Mouse (Mus musculus) thymus, postnatal 25 days (tissue): ENCODE data around the gene Cnnm4.
A peak's percentile ranks its signal among the peaks of the same experiment; 100 is the strongest.

ENCODE experiments used
- DNase-seq: peaks from one replicate; pipeline ENCODE4 v3.0.0; 2022

The Cnnm4 gene

DNA sequence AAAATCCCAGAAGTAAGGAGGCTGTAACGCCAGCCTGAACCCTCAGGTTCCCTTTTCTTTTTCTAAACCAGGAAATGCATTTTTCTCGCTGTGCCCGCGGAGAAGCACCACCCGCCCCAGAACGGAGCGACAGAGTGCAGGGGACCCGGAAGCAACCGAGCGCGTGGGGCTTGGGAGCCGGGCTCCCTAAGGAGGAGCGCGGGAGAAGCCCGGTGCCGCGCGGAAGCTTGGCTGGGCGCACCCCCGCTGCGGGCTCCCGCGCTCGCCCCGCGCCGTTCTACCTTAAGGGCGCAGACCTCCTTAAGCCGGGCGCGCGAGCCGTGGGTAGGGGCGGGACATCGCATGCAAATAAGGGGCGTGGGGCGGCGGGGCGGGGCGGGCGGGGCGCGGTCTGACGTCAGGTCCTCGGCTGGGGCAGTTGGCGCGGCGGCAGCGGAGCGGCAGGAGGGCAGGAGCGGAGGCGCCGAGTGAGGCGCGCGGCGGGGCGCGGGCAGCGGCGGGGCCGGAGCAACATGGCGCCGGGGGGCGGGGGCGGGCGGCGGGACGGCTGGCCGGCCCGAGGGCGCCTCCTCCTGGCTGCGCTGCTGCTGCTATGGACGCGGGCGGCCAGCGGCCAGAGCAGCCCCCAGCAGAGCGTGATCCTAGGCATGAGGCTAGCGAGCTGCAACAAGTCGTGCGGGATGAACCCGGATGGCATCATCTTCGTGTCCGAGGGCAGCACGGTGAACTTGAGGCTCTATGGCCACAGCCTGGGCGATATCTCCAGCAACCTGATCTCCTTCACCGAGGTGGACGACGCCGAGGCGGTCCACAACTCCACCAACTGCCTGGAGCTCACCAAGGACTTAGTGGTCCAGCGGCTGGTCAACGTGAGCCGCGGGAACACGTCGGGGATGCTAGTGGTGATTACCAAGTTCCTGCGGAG is at the start of gene Cnnm4:
Gene Cnnm4, plus strand, starts transcription at position 440 of the 925 bp plus-strand sequence.
- peak; percentile 90 for DNase-seq

DNA sequence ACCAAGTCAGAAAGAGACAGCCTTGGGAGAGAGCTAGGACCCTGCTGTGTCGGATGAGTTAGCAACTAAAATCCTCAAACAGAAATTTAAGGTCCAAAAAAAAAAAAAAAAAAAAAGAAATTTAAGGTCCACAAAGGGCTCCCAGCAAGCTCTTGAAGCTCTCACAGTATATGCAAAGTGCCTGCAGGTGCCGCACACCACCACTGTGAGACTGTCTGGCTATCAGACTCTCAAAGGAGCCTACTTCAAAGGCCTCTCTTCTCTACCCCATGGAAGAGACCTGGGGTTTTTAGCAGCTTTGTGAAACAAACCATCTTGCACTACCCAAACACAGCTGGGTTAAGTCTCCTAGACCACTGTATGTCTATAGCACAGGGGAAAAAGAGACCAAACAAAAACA is 41.9 kb upstream of the Cnnm4 start:
- peak; percentile 37 for DNase-seq

DNA sequence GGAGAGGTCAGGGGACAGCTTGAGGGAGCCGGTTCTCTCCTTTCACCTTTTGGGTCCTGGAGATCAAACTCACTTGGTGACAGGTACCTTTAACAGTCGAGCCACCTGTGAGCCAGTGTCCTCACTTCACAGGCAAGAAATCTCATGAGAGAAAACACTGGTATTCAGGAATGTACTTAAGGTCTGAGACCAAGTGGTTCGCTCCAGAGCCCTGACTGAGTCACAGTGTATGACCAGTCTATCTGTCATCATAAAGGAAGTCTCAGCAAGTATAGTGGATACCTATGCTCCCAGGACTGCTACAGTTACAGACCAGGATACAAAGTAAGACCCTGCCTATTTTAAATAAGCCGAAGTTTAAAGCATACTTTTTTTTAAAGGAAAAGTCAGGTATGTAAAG is 38.4 kb upstream of the Cnnm4 start:
- DNase-seq = no peak

DNA sequence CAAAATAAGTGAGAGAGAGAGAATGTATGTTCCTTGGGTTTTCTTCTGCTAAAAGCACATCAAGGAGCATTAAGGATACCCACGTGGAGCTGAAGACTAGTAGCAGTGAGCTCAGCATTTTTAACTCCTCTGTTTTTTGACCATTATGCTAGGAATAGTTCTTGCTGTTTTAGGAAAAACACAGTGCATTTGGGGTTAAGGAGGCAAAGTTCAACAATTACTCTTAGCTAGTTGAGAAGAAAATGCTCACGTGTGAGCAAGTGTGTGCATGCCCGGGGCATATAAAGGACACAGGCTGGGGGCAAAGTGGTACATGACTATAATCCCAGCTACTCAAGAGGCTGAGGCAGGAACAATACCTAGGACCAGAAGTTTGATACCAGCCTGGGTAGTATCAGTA is 37.8 kb upstream of the Cnnm4 start:
- DNase-seq = no peak

DNA sequence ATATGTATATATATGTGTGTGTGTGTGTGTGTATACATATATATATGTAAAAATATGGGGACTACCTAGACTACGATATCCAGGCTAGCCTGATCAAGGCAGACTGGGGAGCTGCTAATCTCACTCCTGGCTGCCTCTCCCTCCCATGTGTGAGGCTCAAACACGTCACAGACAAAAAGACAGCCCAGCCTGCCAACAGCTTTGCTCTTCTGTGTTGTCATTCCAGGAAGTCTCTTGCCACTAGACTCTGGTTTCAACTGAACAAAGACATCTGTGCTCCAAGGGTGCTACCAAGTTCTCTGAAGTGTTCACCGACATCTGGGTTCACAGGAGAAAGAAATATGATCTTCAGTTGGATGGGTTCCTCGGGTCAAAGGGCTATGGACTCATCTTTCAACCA is 36.3 kb upstream of the Cnnm4 start:
- DNase-seq = peak; percentile 63

DNA sequence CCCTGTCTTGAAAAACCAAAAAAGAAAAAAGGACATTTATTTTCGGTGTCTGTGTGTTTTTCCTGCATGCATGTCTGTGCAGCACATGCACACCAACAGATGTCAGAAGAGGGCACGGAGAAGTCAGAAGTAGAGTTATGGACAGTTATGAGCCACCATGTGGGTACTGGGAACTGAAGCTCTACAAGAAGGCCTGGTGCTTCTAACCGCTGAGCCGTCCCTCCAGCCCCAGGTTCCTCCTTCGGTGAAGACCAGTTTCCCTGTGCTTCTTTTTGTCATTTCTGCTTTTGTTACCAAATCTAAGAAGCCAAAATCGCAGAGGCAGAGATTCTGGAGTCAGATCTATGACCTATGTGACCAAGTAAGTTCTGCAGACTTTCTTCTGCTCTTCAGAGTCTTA is 34.9 kb upstream of the Cnnm4 start:
- DNase-seq = no peak

DNA sequence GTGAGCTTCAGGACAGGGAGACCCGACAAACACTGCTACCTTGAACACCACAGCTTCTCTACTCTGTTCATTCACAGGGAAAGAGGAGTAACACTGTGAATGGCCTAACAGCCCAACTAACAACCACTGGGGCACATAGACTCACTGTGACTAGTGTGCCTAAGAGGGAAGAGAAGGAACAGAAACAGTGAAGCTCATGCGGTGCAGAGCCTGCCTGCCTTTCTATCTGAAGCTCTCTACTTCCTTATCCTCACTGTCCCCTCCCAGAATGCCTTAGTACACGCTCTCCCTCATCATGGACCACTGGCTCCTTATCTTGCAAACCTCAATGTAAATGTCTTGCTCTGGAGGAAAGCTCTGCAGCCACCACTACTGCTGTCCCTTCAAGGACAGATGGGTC is 34.2 kb upstream of the Cnnm4 start:
- DNase-seq = no peak

DNA sequence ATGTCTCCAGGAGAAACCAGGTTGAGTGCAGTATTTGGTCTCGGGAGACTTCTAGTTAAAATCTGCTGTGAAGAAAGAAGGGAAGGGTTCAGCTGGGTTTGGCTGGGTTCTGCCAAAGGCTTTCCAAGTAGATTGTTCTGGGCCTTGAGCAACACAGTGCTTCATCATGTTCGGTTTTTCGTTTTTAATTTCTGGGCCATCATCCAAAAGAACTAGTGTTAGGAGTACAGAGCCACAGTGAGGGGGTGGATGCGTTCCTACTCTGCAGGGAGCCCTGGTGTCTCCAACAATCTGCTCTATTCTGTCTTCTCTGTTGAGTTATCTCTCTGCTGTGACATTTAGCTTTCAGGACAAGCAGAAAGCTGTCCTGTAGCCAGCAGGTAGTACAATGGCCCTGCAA is 30.3 kb upstream of the Cnnm4 start:
- DNase-seq = no peak

DNA sequence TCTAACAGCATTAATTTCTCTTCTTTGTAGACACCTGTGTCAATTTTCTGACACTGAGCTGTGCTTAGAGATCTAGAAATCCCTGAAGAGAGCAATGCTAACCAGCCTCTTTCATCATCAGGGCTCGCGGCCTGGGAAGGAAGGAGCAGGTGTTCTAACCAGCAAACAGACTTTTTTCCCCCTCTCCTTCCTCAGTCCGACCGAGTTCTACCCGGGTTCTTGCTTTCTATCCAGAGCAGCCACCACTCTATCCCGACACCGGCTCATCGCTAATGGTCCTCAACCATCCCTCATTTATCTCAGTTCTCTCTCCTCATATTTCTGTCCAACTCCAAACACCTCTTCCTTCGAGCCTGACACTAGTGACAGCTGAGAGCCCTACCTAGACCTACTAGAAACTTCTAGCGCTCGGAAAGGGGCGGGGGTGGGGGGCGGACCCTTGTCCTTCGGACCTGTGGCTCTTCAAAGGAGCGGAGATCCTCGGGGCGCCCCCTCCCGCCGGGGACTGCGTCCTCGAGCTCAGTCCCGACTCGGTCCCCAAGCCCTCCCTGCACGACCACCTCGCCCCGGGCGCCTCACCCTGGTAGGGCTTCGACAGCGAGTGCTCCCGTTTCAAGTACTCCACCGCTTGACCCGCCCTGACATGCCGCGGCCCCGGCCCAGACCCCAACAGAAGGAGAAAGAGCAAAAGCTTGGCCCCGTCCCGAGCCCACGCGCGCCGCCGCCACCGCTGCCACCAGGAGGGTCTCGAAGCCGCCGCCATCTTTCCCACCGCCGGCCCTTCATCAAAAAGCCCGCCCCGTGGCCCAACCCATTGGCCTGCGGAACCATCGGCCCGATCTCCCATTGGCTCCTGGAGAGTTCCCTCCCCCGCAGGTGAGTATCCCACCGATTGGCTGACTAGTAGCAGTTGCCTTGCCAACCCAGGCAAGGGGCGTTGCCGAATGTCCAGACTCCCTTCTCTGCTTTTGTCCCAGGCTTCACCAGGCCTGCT is 26.7 kb upstream of the Cnnm4 start, which contains the start of gene Lman2l:
Gene Lman2l, minus strand, starts transcription at position 801 of the 994 bp plus-strand sequence.
- peak; percentile 97 for DNase-seq

DNA sequence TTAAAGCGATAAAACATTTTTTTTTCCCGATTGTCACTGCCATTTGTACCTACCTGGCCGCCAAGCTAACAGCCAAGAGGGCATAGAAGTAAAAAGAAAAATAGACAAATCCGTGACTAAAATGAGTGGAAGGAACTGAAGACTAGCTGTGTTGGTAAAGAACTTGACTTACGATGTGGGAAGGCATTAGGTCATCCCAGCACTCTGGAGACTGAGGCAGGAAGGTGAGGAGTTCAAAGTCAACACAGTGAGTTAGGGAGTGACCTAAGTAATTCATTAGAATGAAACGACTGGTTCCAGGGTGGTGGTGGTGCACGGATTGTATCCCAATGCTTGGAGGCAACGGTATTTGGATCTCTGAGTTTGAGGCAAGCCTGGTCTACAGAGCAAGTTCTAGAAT is 25.9 kb upstream of the Cnnm4 start:
- no peak for DNase-seq

DNA sequence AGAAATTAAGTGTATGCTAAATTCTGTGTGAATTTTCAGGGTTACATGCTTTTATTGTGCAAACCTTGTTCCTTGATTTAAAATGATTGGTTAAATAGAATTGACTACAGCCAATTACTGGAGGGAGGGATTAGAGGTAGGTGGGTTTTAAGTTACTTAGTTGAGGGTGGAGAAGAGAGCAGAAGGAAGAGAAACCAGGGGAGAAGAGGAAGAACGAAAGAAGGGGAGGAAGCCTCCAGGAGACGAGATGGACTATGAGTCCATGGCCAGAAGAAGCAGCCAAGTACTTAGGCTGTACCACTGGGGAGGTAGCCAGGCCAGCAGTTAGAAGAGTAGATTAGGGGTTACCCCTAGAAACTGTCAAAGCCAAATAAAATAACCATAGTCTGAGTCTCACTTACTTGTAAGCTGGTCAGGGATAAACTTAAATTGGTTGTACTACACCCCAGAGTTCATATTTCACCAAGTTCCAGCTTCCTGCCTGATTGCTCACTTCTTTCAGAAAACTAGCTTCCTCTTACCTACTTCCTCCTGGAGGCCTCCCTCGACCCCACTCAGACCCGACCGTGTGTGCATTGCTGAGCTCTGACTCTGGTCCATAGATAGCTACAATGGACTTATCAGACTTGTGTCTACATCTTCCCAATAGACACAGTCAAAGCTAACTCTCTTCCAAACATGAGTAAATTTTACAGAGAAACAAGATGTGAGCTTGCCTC is 25.2 kb upstream of the Cnnm4 start:
- no peak for DNase-seq

DNA sequence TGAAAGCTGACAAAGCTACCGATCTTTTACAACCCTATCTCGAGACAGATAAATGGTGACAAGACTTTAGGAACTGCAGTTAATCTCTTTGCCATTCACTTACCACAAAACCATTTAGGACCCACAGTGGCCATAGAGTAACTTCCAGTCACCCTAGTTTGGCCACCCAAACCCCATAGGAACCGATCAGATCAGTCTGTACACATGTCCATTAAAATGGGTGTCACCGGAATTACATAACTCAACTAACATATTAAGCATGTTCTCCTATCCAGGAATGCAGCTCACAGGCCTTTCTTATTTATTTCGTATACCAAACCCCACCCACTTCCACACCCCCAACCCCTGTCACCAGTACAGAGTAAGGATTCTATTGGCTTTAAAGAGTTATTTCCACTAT is 24.6 kb upstream of the Cnnm4 start:
- no peak for DNase-seq

DNA sequence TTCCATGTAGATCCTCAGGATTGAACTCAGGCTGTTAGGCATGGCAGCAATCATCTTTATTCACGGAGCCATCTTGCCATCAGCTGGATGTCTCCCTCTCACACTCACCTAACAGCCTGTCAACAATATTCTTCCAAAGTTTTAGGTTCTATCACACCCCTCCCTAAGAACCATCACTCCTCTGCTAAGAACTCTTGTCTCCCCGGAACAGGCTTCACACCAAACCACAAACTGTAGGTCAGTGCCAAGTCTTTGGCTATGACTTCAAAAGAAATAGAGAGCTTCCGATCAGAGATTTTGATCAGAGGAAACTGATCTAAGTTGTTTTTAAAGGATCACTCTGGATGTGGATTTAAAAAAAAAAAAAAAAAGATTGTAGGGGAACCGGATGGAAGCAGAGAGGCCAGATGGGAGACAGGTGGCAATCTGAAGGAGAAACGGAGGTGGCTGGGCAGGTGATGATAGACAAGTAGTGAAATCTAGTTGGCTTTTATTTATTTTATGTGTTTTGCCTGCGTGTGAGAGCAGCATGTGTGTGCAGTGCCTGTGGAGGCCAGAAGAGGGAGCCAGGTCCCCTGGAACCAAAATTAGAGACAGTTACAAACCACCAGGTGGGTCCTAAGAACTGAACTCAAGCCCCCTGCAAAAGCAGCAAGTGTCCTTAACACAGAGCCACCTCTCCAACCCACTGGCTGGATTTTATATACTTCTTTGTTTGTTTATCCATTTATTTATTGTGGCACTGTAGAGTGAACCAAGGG is 17.2 kb upstream of the Cnnm4 start:
- no peak for DNase-seq

DNA sequence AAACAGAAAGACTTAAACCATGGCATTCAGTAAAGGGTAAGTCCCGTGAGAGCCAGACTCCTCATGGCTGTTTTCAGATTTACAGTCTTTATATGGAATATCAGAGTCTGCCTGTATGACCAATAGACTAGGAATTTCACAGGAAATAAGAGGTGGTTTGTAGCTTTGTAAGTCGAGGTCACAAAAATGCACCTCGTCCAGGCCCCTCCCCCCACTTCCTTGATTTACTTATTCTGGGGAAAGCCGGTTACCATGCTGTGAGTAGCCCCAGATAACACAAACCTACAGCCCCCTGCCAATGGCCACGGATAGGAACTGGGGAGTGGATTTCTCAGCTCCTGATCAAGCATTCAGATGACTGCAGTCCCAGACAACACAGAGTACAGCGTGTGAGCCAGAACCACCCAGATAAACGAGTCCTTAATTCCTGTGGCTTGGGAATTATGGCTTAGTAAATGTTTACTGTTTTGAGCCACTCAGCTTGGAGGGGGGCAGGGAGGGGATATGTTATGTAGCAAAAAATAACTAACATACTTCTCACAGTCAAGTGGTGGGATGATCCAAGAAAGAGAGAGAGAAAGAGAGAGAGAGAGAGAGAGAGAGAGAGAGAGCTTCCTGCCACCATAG is 13.9 kb upstream of the Cnnm4 start:
- no peak for DNase-seq

DNA sequence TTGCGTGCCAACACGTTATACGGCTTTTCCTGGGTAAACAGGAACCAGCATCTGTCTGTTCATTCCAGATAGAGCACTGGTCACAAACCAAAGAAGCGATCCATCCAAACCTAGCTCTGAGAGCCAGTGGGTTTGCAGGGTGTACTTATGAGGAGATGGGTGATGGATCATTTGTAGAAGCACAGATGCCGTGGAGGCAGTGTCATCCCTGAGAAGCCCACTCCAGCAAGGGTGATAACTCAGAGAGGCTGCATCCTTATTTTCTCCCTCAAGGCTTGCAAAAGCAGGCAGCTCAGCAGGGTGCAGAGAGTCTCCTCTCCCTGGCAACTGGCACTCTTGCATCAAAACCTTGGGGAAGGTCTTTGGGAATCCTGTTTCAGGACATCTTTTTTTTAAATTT is 13.3 kb upstream of the Cnnm4 start:
- no peak for DNase-seq

DNA sequence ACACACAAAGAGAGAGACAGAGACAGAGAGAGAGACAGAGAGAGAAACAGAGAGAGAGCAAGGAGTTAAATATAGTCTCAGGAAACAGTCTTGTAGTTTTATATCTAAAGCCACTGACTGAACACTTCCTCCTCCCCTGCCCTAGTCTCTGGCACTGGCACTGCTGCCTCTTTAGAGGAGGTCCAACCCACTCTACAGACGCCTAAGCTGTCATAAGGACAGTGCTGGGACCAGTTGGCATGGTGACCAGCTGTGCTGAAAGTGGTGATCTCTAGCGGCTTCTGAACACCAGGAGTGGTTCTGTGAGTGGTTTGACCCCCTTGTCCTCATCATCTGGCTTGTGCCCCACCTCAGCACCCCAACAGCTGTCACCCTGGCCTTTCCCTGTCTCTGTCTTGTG is 9.6 kb upstream of the Cnnm4 start:
- DNase-seq = peak; percentile 55

DNA sequence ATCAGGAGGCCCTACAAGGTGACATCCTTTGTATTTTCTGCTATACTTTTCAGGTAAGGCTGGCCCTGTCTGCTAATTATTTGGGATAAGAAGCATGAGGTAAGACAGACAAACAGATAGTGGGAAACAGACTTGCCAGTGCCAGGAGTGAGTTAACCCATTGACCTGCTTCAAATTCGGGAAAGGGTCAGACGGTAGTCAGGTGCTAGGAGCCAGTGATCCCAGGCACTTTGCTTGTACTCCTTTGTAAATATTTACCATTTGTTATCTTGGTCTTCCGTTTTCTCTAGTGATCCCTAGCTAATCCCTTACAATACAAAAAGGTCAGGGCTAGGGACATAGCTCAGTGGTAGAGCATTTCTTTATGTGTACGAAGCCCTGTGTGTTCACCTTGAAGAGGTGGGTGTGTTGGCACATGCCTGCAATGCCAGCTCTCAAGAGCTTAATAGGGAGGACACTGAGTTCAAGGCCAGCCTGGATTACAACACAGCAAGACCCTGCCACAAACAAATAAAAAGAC is 5.7 kb upstream of the Cnnm4 start:
- no peak for DNase-seq

DNA sequence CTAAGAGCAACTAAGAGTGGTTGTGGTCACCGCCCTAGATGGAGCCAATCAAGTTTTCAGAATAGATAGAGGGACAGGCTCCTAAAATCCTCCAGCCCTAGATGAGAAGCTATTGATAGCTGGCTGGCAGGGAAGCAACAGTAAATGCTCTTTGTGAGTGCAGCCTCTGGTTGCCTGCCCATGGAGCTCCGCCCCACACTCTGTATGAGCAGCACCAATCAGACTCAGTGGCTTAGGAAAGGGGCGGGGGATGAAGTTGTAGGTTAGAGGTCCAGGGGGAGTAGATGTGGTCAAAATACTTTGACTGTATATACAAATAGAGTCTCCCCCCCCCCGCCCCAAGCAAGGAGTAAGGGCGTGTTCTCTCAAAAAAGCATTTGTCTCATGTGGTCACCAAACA is 4.0 kb upstream of the Cnnm4 start:
- no peak for DNase-seq

DNA sequence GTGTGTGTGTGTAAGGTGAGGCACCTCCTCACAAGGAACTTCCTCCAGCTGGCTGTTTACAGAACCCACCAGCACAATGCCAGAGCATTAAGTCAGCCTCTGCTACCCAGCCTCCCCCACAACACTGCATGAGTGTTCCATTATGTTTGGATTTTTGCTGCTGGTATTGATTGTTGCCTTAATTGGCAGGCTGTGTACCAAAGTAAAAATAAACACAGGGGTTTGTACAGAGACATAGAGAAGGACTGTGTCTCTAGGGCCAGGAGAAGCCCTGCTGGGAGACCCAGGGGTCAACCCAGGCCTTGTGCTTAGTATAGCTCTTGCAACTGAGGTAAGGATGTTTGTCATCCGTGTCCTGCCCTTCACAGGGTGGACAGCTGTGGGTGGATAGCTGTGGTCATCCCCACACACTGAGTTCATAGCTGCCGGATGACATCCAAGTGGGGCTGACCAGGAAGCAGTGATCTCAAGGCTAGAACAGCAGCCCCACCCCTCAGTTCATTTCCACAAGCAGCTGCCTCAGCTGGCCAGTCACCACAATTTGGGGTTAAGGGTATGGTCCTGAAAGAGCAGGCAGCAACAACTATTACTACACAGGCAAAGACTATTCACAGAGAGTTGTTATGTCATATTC is 1.5 kb upstream of the Cnnm4 start:
- DNase-seq = no peak

DNA sequence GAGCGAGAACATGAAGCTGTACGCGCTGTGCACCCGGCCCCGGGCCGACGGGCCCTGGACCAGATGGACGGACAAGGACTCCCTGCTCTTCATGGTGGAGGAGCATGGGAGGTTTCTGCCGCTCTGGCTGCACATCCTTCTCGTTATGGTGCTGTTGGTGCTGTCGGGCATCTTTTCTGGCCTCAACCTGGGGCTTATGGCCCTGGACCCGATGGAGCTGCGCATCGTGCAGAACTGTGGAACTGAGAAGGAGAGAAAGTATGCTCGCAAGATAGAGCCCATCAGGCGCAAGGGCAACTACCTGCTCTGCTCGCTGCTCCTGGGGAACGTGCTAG is 653 bp downstream of the Cnnm4 start:
- peak; percentile 45 for DNase-seq

DNA sequence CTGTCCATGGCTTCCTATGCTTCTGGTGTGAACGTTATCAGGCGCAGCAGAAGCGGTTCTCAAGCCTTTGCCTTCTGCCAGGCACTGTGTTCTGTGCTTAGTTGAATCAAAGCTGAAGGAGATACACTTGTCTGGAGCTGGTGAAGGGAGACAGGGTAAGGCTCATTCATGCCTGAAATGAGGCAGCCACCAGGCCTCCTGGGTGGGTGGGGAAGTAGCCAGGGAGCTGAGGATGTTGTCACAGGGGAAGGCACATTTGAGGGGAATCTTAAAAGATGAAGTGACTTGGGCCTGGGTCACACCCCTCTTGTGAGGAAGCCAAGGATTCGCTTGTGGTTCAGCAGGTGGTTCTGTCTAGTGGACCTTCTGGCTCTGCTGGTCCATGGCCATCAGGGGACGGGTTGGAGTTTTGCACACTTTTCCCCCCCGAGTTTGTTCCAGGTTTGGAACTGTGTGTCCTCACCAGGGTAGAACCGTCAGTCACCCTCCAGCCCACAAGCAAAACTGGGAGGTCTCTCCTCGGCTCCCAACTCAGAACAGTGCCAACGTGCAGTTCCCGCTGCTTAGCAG is 1.9 kb downstream of the Cnnm4 start:
- DNase-seq = no peak
